Mouse (Mus musculus) G1E (cell line): ENCODE data around the gene Tbx10. TPM values are rescaled to one million over a fixed set of nuclear protein-coding genes. Genes with fewer than 3 reads are reported as not detected.

Source experiments
- ATAC-seq: 2 replicates; pipeline ENCODE4 v1.8.0; 2016; ENCODE audit warnings: mild to moderate bottlenecking; ENCODE audit not compliant: insufficient number of reproducible peaks, poor library complexity, low FRiP score, severe bottlenecking; ENCODE audit errors: extremely low read depth
- DNase-seq: peaks from one replicate; pipeline ENCODE4 v3.0.0; 2012; ENCODE audit warnings: low spot score
- H3K27me3 ChIP-seq: 2 replicates; pipeline ENCODE4 v1.6.1; 2012; ENCODE audit warnings: mild to moderate bottlenecking, low read length, inconsistent platforms; ENCODE audit not compliant: insufficient read depth
- H3K36me3 ChIP-seq: replicated peaks from 2 replicates; pipeline ENCODE3; 2012; ENCODE audit warnings: mild to moderate bottlenecking, inconsistent platforms
- H3K4me1 ChIP-seq: 2 replicates; pipeline ENCODE4 v1.6.1; 2012; ENCODE audit warnings: low read depth, low read length, inconsistent platforms, mixed read lengths; ENCODE audit not compliant: insufficient read depth
- H3K4me3 ChIP-seq: 2 replicates; pipeline ENCODE4 v1.5.1; 2012; ENCODE audit warnings: low read depth, mild to moderate bottlenecking, inconsistent platforms, low read length, moderate library complexity, mixed read lengths
- H3K9me3 ChIP-seq: replicated peaks from 2 replicates; pipeline ENCODE4 v1.6.1; 2012; ENCODE audit warnings: inconsistent platforms
- CTCF ChIP-seq: IDR thresholded peaks from 2 replicates; pipeline ENCODE4 v1.5.1; 2012; ENCODE audit warnings: low read depth, low read length, inconsistent platforms, mixed read lengths
- GATA1 ChIP-seq: IDR thresholded peaks from 2 replicates; pipeline ENCODE4 v1.6.1; 2012; ENCODE audit warnings: borderline replicate concordance, low read length, inconsistent platforms, mixed read lengths
- GATA2 ChIP-seq: IDR thresholded peaks from 2 replicates; pipeline ENCODE4 v1.6.1; 2012; ENCODE audit warnings: low read depth, low read length, inconsistent platforms, borderline replicate concordance
- POLR2AphosphoS5 ChIP-seq: IDR thresholded peaks from 2 replicates; pipeline ENCODE4 v1.6.1; 2012; ENCODE audit warnings: low read depth, low read length, inconsistent platforms; ENCODE audit not compliant: insufficient replicate concordance
- TAL1 ChIP-seq: conservative IDR thresholded peaks from 2 replicates; pipeline ENCODE4 v1.6.1; 2012; ENCODE audit warnings: low read depth, low read length, inconsistent platforms, mixed read lengths
- polyA plus RNA-seq: library from polyadenylated mRNA; stranded (reverse); fragments of >175 nt; gene quantifications from 2 replicates; pipeline ENCODE4 v1.2.3, GENCODE M21; 2012
- total RNA-seq, 2 experiments: library from RNA; stranded (forward) in 1 of 2; stranded (reverse) in 1 of 2; fragments of 200-1000 nt in 1 of 2; fragments of >200 nt in 1 of 2; fragmentation: Nextera tagmentation in 1 of 2; gene quantifications; 2 replicates each; pipeline ENCODE4 v1.2.3; 2014 to 2017

Tbx10 gene
- total RNA-seq (2014; fragmentation: Nextera tagmentation) = not detected in 2 replicates
- 0.06 TPM in 1 of 2 replicates, not detected in the other for total RNA-seq (2017)
- not detected in 2 replicates for polyA plus RNA-seq

DNA sequence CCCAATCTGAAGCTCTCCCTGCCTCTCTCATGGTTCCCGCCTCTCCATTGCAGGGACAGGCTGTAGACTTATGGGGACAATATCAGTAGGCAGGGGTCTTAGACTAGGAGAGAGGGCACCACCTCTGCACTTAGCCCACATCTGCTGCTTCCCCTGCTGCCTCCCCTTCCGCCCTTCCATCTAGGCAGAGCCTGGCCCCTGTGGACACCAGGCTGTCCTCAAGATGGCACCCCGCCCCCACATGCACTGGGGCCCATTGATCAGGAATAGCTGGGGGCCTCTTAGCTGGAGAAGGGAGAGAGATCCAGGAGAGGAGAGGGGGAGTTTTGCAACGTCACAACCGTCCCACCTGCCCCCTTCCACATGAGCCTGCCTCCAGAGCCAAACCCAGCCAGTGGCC, at the start of gene Tbx10:
TSS of gene Tbx10 (plus strand) at position 337 of the 400 bp plus-strand sequence.
- Histone ChIP-seq H3K4me1 (no peaks in the 10 kb centered on the region), H3K4me3 (peak within 1 kb of the TSS; percentile 1; the same call in 1 of the 2 replicates), H3K9me3 (no peaks in the 10 kb centered on the region), H3K36me3 (no peaks in the 10 kb centered on the region), H3K27me3 (peaks cover 55% of the 10 kb centered on the region)
- TF ChIP-seq GATA2 (no peak), POLR2AphosphoS5 (no peak)
- DNase-seq (no peak), ATAC-seq (no peak)

DNA sequence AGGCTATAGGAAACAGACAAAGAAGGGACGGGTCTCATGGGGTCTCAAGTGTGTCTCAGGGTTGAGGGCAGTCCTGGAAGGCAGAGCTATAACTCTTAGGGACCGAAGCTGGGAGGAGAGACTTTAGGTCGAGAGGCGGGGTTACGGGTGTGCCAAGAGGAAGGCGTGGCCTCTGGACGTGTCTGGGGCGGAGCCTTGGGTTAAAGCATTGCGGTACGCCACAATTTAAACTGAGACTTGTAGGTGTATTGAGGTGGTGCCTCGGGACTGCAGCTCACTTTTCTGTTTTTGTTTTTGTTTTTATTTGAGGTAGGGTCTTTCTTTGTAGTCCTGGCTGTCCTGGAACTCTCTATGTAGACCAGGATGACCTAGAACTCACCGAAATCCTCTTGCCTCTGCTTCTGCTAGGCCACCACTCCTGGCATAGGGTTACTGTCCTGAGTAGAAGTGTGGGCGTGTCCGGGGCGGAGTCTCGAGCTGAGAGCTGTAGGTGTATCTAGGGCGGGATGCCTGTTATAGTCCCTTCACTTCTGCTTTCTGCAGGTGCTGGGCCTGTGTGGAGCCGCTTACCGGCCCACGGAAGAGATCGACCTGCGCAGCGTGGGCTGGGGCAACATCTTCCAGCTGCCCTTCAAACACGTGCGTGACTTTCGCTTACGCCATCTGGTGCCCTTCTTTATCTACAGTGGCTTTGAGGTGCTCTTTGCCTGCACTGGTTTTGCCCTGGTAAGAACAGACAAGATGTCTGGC, 49.4 kb upstream of the Tbx10 start:
- ATAC-seq = no peak
- TF ChIP-seq CTCF = no peak
- no peak for TF ChIP-seq GATA2
- no peak for TF ChIP-seq TAL1
- TF ChIP-seq GATA1 = no peak
- no peak for TF ChIP-seq POLR2AphosphoS5
- H3K27me3 ChIP-seq = peaks cover 29% of the 10 kb centered on the region
- H3K36me3 ChIP-seq = no peaks in the 10 kb centered on the region
- no peak overlapping the region for H3K4me3 ChIP-seq
- no peak for DNase-seq
- peaks cover 11% of the 10 kb centered on the region for H3K4me1 ChIP-seq
- H3K9me3 ChIP-seq = no peaks in the 10 kb centered on the region

DNA sequence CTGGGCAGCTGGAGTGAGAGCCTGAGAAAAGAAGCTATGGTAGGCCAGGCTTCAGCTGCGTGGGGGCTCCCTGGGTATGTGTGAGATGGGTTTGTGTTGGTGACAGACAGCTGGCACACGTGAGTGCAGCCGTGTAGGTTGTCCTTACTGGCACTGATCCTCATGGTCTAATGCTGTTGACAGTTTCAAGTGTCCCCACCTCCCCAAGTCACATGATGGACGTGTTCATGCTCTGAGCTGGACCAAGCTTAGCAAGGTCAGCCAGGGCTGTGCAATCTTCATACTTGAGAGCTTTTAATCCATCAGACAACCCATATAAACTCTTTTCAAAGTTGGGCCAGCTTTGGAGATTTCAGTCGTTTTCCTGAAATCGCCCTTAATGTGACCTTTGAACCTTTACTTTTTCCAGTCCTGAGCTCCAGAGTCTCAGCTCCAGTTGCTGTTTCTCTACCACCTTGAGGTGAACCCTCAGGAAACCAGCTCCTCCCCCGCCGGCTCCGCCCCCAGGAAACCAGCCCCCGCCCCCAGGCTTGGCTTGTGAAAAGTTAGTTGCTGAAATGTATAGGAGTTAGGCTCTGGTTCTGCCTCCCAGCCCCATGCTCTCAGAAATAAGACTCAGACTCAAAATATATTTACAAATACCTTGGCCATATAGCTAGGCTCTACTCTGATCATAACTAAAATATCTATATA, 46.5 kb upstream of the Tbx10 start:
- H3K36me3 ChIP-seq = no peaks in the 10 kb centered on the region
- H3K27me3 ChIP-seq = peaks cover 38% of the 10 kb centered on the region
- TF ChIP-seq TAL1 = no peak
- no peak for TF ChIP-seq GATA1
- TF ChIP-seq GATA2 = no peak
- no peak for TF ChIP-seq POLR2AphosphoS5
- TF ChIP-seq CTCF = no peak
- H3K9me3 ChIP-seq = no peaks in the 10 kb centered on the region
- no peak overlapping the region for H3K4me3 ChIP-seq
- ATAC-seq = no peak
- DNase-seq = peak; percentile 56
- H3K4me1 ChIP-seq = peaks cover 11% of the 10 kb centered on the region

DNA sequence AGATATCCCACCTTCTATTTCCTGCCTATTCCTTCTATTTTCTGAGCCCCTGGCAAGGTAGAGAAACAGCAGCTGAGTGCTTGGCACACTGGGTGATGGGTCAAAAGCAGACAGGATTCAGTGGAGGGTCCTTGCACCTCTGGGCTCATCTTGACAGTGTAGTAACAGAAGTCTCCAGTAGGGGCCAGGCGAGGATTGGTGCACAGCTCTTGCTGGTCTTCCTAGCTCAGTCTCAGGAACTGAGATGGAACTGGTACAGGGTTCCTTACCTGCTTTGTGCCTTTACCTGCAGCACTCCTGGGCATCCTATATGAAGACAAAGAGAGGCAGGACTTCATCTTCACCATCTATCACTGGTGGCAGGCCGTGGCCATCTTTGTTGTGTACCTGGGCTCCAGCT, 45.8 kb upstream of the Tbx10 start:
- DNase-seq (peak; percentile 58), ATAC-seq (peak; percentile 40)
- no peaks in the 10 kb centered on the region for H3K36me3 ChIP-seq
- TF ChIP-seq TAL1 (no peak), POLR2AphosphoS5 (no peak), GATA1 (no peak), GATA2 (no peak), CTCF (peak; percentile 74)
- peaks cover 11% of the 10 kb centered on the region for H3K4me1 ChIP-seq
- H3K4me3 ChIP-seq = no peak overlapping the region
- H3K9me3 ChIP-seq = no peaks in the 10 kb centered on the region
- H3K27me3 ChIP-seq = peaks cover 31% of the 10 kb centered on the region

DNA sequence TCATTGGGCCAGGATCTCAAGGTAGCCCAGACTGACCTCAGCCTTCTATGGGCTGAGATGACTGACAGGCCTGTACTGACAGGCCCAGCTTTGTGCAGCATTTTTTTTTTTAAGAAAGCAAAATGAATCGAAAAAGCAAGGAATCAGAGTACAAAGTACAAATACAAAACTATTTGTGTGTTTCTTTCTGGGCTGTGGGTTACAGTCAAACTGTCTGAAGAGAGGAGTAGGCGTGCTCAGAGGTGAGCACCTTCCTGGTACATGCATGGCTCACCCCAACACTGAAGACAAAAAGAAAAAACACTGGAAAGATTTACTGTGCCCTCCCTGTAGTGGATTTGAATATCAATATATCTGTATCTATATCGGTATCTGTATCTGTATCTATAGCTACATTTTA, 44.7 kb upstream of the Tbx10 start:
- ATAC-seq = no peak
- Histone ChIP-seq H3K4me3 (no peak overlapping the region), H3K36me3 (no peaks in the 10 kb centered on the region), H3K9me3 (no peaks in the 10 kb centered on the region), H3K27me3 (peaks cover 20% of the 10 kb centered on the region; the same call in 1 of the 2 replicates), H3K4me1 (peaks cover 11% of the 10 kb centered on the region)
- TF ChIP-seq TAL1 (no peak), GATA1 (no peak), POLR2AphosphoS5 (no peak), CTCF (no peak), GATA2 (no peak)
- DNase-seq = no peak

DNA sequence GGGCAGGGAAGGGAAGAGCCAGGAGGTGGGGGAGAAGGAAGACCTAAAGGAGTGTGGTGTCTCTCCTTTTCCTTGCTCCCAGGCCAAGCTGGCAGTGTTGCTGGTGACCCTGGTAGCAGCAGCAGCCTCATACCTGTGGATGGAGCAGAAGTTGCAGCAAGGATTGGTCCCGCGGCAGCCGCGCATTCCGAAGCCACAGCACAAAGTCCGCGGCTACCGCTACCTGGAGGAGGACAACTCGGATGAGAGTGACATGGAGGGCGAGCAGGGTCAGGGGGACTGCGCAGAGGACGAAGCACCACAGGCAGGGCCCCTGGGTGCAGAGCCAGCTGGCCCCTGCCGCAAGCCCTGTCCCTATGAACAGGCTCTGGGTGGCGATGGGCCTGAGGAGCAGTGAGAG, 44.0 kb upstream of the Tbx10 start:
- no peak for TF ChIP-seq GATA2
- Histone ChIP-seq H3K36me3 (no peaks in the 10 kb centered on the region), H3K27me3 (peaks cover 18% of the 10 kb centered on the region; the same call in 1 of the 2 replicates), H3K4me1 (peaks cover 6% of the 10 kb centered on the region; the same call in 1 of the 2 replicates), H3K4me3 (no peak overlapping the region), H3K9me3 (no peaks in the 10 kb centered on the region)
- no peak for ATAC-seq
- no peak for DNase-seq
